Mouse (Mus musculus) heart, postnatal 0 days (tissue): ENCODE results near the gene 4933416C03Rik. TPM values are rescaled to one million over a fixed set of nuclear protein-coding genes. Genes with fewer than 3 reads are reported as not detected.

Source experiments
- ATAC-seq: fragments of 200-750 bp; cut with Nextera tagmentation; 2 replicates; pipeline ENCODE4 v1.8.0; 2017; ENCODE audit warnings: low read depth, moderate number of reproducible peaks, moderate library complexity; ENCODE audit not compliant: insufficient read depth
- DNase-seq: peaks from one replicate; pipeline ENCODE4 v3.0.0-alpha.2; 2016; ENCODE audit warnings: low spot score
- H3K27ac ChIP-seq: fragments of 300-500 bp; sonication (generic); 2 replicates; pipeline ENCODE4 v1.5.1; 2014; ENCODE audit warnings: low read depth, mild to moderate bottlenecking
- H3K27me3 ChIP-seq: fragments of 300-500 bp; sonication (generic); 2 replicates; pipeline ENCODE4 v1.6.1; 2014; ENCODE audit warnings: low read length, mixed read lengths; ENCODE audit not compliant: control insufficient read depth, insufficient read depth
- H3K36me3 ChIP-seq: fragments of 300-500 bp; sonication (generic); replicated peaks from 2 replicates; pipeline ENCODE4 v1.6.1; 2014; ENCODE audit warnings: low read length, mixed read lengths; ENCODE audit not compliant: control insufficient read depth, insufficient read depth
- H3K4me1 ChIP-seq: fragments of 300-500 bp; sonication (generic); 2 replicates; pipeline ENCODE4 v1.6.1; 2014; ENCODE audit warnings: antibody characterized with exemption; ENCODE audit not compliant: control insufficient read depth, insufficient read depth
- H3K4me2 ChIP-seq: fragments of 300-500 bp; sonication (generic); 2 replicates; pipeline ENCODE4 v1.6.1; 2014; ENCODE audit warnings: low read depth, mild to moderate bottlenecking, low read length, moderate library complexity
- H3K4me3 ChIP-seq: fragments of 300-500 bp; sonication (generic); 2 replicates; pipeline ENCODE4 v1.5.1; 2014; ENCODE audit warnings: low read depth, low read length
- H3K9ac ChIP-seq: fragments of 300-500 bp; sonication (generic); replicated peaks from 2 replicates; pipeline ENCODE4 v1.6.1; 2014; ENCODE audit warnings: low read depth, low read length, mixed read lengths
- H3K9me3 ChIP-seq: fragments of 300-500 bp; sonication (generic); replicated peaks from 2 replicates; pipeline ENCODE4 v1.6.1; 2016; ENCODE audit warnings: low read length; ENCODE audit not compliant: control insufficient read depth
- CTCF ChIP-seq: IDR thresholded peaks from 2 replicates; pipeline ENCODE4 v1.5.1; 2016; ENCODE audit warnings: antibody characterized with exemption, control low read depth, low read depth
- EP300 ChIP-seq: IDR thresholded peaks from 2 replicates; pipeline ENCODE4 v1.6.1; 2016; ENCODE audit warnings: antibody characterized with exemption, low read depth
- WGBS: fragments of 180-500 bp; shearing (Covaris S2); extraction: QIAGEN DNeasy Blood & Tissue Kit; methylation state at CpG from one replicate; pipeline ENCODE4 v1.1.7; 2014; 5-methylcytosine and 5-hydroxymethylcytosine counted together
- polyA plus RNA-seq: library from polyadenylated mRNA; unstranded; fragments of >200 nt; fragmentation: Nextera tagmentation; extraction: Ambion mirVana; gene quantifications from 2 replicates; pipeline ENCODE4 v1.2.1, GENCODE M21; 2015
- total RNA-seq: library from RNA; depleted of rRNA; stranded (reverse); fragments of >200 nt; gene quantifications from 2 replicates; pipeline ENCODE4 v1.2.3, GENCODE M21; 2014; ENCODE audit warnings: low replicate concordance

Gene 4933416C03Rik
- total and polyA plus RNA-seq, 2 experiments from 2014 or later: not detected

- 80% methylated on average over 8 of the region's 8 CpGs for WGBS
- DNase-seq (no peak), ATAC-seq (no peak)
- no peak overlapping the region for H3K9ac ChIP-seq
- H3K36me3 ChIP-seq: no peaks in the 10 kb centered on the region
- no peak overlapping the region for H3K27ac ChIP-seq
- no peak for TF ChIP-seq CTCF
- no peak for TF ChIP-seq EP300
- H3K4me2 ChIP-seq: no peak overlapping the region
- no peaks in the 10 kb centered on the region for H3K9me3 ChIP-seq
- no peaks in the 10 kb centered on the region for H3K27me3 ChIP-seq
- no peaks in the 10 kb centered on the region for H3K4me1 ChIP-seq
- no peak overlapping the region for H3K4me3 ChIP-seq
These were observed 26.5 kb upstream of the 4933416C03Rik start for GRCm38 (mm10) chr10:116140226-116140625.

GRCm38 (mm10) chr10:116135187-116135586, 21.5 kb upstream of the 4933416C03Rik start:
- no peaks in the 10 kb centered on the region for H3K27me3 ChIP-seq
- no peak overlapping the region for H3K4me3 ChIP-seq
- no peaks in the 10 kb centered on the region for H3K4me1 ChIP-seq
- ATAC-seq (no peak), DNase-seq (no peak)
- H3K4me2 ChIP-seq: no peak overlapping the region
- 62% methylated on average over 2 of the region's 2 CpGs for WGBS
- TF ChIP-seq EP300 (no peak), CTCF (no peak)
- H3K36me3 ChIP-seq: no peaks in the 10 kb centered on the region
- H3K27ac ChIP-seq: no peak overlapping the region
- H3K9ac ChIP-seq: no peak overlapping the region
- H3K9me3 ChIP-seq: no peaks in the 10 kb centered on the region

DNA sequence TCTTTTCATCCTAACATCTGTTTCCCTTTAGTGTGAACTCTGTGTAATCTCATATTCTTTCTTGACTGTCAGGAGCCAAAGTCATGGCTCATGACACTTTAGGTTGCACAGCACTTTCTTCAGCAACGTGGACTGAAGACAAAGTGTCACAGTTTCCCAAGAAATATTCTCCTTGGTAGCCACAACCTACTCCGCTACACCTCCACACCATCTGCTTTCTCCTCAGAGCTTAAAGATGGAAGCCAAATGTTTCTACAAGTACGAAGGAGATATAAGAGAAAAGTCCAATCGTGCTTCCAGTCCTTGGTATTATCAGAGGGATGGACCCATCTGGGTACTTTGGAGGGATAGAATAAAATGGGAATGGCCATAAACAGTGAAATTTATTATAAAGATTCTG, 18.5 kb upstream of the 4933416C03Rik start:
- H3K4me2 ChIP-seq: no peak overlapping the region
- no peaks in the 10 kb centered on the region for H3K36me3 ChIP-seq
- H3K9ac ChIP-seq: no peak overlapping the region
- no peak for ATAC-seq
- no peaks in the 10 kb centered on the region for H3K27me3 ChIP-seq
- no peak overlapping the region for H3K27ac ChIP-seq
- WGBS: 78% methylated on average over 4 of the region's 4 CpGs
- H3K4me3 ChIP-seq: no peak overlapping the region
- no peaks in the 10 kb centered on the region for H3K9me3 ChIP-seq
- DNase-seq: no peak
- TF ChIP-seq EP300 (no peak), CTCF (no peak)
- no peaks in the 10 kb centered on the region for H3K4me1 ChIP-seq

GRCm38 (mm10) chr10:116131223-116131622, 17.5 kb upstream of the 4933416C03Rik start:
- no peaks in the 10 kb centered on the region for H3K4me1 ChIP-seq
- ATAC-seq (no peak), DNase-seq (no peak)
- no peak overlapping the region for H3K27ac ChIP-seq
- no peak overlapping the region for H3K4me2 ChIP-seq
- H3K4me3 ChIP-seq: no peak overlapping the region
- no peaks in the 10 kb centered on the region for H3K9me3 ChIP-seq
- H3K9ac ChIP-seq: no peak overlapping the region
- TF ChIP-seq CTCF: no peak
- TF ChIP-seq EP300: no peak
- WGBS: 66% methylated on average over 4 of the region's 4 CpGs
- no peaks in the 10 kb centered on the region for H3K27me3 ChIP-seq
- no peaks in the 10 kb centered on the region for H3K36me3 ChIP-seq

- no peak overlapping the region for H3K27ac ChIP-seq
- no peak overlapping the region for H3K9ac ChIP-seq
- DNase-seq: no peak
- H3K9me3 ChIP-seq: no peaks in the 10 kb centered on the region
- no peaks in the 10 kb centered on the region for H3K4me1 ChIP-seq
- ATAC-seq: no peak
- TF ChIP-seq CTCF (no peak), EP300 (no peak)
- 64% methylated on average over 3 of the region's 3 CpGs for WGBS
- no peak overlapping the region for H3K4me2 ChIP-seq
- H3K36me3 ChIP-seq: no peaks in the 10 kb centered on the region
- H3K4me3 ChIP-seq: no peak overlapping the region
- no peaks in the 10 kb centered on the region for H3K27me3 ChIP-seq
These were observed 16.7 kb upstream of the 4933416C03Rik start for GRCm38 (mm10) chr10:116130401-116130800.

DNA sequence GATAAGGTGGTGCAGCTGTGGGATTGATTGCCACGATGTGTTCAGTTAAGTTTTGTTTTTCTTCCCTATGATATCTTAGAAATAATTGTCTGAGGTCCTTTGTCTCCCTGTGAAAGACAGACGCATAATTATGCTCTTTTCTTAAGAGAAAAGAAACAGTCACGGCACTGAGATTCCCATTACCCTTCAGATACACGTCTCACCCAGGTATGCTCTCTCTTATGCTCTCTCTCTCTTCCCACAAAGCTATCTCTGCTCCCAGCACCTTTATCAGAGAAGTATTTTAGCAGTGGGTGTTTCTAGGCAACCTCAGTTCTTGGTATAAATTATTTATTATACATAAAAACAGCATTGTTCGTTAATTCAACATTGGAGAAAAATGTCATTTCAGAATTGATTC, 11.6 kb upstream of the 4933416C03Rik start:
- no peak overlapping the region for H3K4me2 ChIP-seq
- H3K4me3 ChIP-seq: no peak overlapping the region
- no peaks in the 10 kb centered on the region for H3K4me1 ChIP-seq
- H3K27ac ChIP-seq: no peak overlapping the region
- H3K9me3 ChIP-seq: no peaks in the 10 kb centered on the region
- H3K9ac ChIP-seq: no peak overlapping the region
- DNase-seq: no peak
- H3K36me3 ChIP-seq: no peaks in the 10 kb centered on the region
- TF ChIP-seq CTCF: no peak
- no peak for TF ChIP-seq EP300
- no peak for ATAC-seq
- 52% methylated on average over 5 of the region's 5 CpGs for WGBS
- no peaks in the 10 kb centered on the region for H3K27me3 ChIP-seq
